Mouse (Mus musculus): ENCODE results near the gene Ift43. TPM values are rescaled to one million over a fixed set of nuclear protein-coding genes. Genes with fewer than 3 reads are reported as not detected.

The Ift43 gene
- total RNA-seq, 1 experiment = 16.9 TPM

DNA sequence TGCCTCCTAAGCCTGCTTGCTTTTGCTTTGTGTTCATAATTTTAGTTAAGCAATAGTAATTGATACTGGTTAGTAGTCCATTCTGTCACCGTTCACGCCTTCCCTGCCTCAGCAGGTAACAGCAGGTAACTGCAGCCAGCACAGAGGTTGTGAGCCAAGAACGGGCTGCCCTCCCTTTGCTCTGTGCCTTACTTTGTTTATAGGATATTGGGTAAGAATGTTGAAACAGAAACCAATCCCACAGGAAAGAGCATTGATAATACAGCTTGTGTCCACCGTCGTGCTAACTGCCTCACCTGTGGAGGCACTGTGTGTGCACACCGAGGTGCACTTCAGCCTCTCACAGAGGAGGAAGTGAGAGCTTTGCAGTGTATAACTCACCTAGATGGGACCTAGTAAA is 66.7 kb downstream of the Ift43 start:
- TF ChIP-seq CHD2 (IDR thresholded peaks at IDR 0.05; ENCODE audit: low read depth, low read length) = no peak
- no peak for TF ChIP-seq HCFC1 (IDR thresholded peaks at IDR 0.05; ENCODE audit: borderline replicate concordance, insufficient read depth, low read length)
- TF ChIP-seq ZC3H11A (IDR thresholded peaks at IDR 0.05; ENCODE audit: borderline replicate concordance, low read depth, low read length) = no peak
- TF ChIP-seq ZNF384 (IDR thresholded peaks at IDR 0.05; ENCODE audit: low read depth, low read length) = no peak
- TF ChIP-seq MAFK (IDR thresholded peaks at IDR 0.05; ENCODE audit: insufficient read depth, low read depth, low read length) = no peak
- no peak overlapping the region for H3K4me3 ChIP-seq (ENCODE audit: insufficient read depth in 1 of 2, low read depth in 1 of 2, low read length in 2 of 2, poor library complexity in 1 of 2, severe bottlenecking in 1 of 2)
- DNase-seq (ENCODE audit: low read depth, low spot score) = no peak
- in situ Hi-C loops (cut with MboI; ENCODE audit: low sequenced_read_pairs in 2 of 2, unreplicated experiment in 2 of 2) = loop anchor here in 1 of 2 experiments (25.0 kb wide), 1 partner anchor 463 kb away; no protein-coding TSS in a partner anchor
- H3K4me1 ChIP-seq (ENCODE audit: control insufficient read depth in 2 of 2, insufficient read depth in 2 of 2, low read length in 2 of 2, poor library complexity in 1 of 2) = peaks cover 0 to 4% of the 10 kb centered on the region in 2 experiments; a peak in 1 of 4 replicates
- H3K9ac ChIP-seq (ENCODE audit: insufficient read depth, low read depth, low read length, poor library complexity, severe bottlenecking) = no peak overlapping the region
- no peaks in the 10 kb centered on the region for H3K36me3 ChIP-seq (ENCODE audit: control insufficient read depth, insufficient read depth, low read length, poor library complexity, severe bottlenecking)
- no peak overlapping the region for H3K27ac ChIP-seq (ENCODE audit: insufficient read depth, low read depth, low read length, poor library complexity, severe bottlenecking)
- no peaks in the 10 kb centered on the region for H3K9me3 ChIP-seq (ENCODE audit: control insufficient read depth, insufficient read depth, low read depth, low read length)

- H3K9ac ChIP-seq (ENCODE audit: insufficient read depth, low read depth, low read length, poor library complexity, severe bottlenecking) = no peak overlapping the region
- no peak overlapping the region for H3K4me3 ChIP-seq (ENCODE audit: insufficient read depth in 1 of 2, low read depth in 1 of 2, low read length in 2 of 2, poor library complexity in 1 of 2, severe bottlenecking in 1 of 2)
- no peak for DNase-seq (ENCODE audit: low read depth, low spot score)
- H3K27ac ChIP-seq (ENCODE audit: insufficient read depth, low read depth, low read length, poor library complexity, severe bottlenecking) = no peak overlapping the region
- H3K4me1 ChIP-seq (ENCODE audit: control insufficient read depth in 2 of 2, insufficient read depth in 2 of 2, low read length in 2 of 2, poor library complexity in 1 of 2) = no peaks in the 10 kb centered on the region
- TF ChIP-seq CHD2 (IDR thresholded peaks at IDR 0.05; ENCODE audit: low read depth, low read length) = no peak
- no peak for TF ChIP-seq HCFC1 (IDR thresholded peaks at IDR 0.05; ENCODE audit: borderline replicate concordance, insufficient read depth, low read length)
- TF ChIP-seq ZC3H11A (IDR thresholded peaks at IDR 0.05; ENCODE audit: borderline replicate concordance, low read depth, low read length) = no peak
- TF ChIP-seq MAFK (IDR thresholded peaks at IDR 0.05; ENCODE audit: insufficient read depth, low read depth, low read length) = no peak
- no peak for TF ChIP-seq ZNF384 (IDR thresholded peaks at IDR 0.05; ENCODE audit: low read depth, low read length)
- H3K9me3 ChIP-seq (ENCODE audit: control insufficient read depth, insufficient read depth, low read depth, low read length) = no peaks in the 10 kb centered on the region
- in situ Hi-C loops (cut with MboI; ENCODE audit: low sequenced_read_pairs in 2 of 2, unreplicated experiment in 2 of 2) = no loop called here
- H3K36me3 ChIP-seq (ENCODE audit: control insufficient read depth, insufficient read depth, low read length, poor library complexity, severe bottlenecking) = no peaks in the 10 kb centered on the region
These were observed 69.6 kb downstream of the Ift43 start for GRCm38 (mm10) chr12:86151941-86152340.

DNA sequence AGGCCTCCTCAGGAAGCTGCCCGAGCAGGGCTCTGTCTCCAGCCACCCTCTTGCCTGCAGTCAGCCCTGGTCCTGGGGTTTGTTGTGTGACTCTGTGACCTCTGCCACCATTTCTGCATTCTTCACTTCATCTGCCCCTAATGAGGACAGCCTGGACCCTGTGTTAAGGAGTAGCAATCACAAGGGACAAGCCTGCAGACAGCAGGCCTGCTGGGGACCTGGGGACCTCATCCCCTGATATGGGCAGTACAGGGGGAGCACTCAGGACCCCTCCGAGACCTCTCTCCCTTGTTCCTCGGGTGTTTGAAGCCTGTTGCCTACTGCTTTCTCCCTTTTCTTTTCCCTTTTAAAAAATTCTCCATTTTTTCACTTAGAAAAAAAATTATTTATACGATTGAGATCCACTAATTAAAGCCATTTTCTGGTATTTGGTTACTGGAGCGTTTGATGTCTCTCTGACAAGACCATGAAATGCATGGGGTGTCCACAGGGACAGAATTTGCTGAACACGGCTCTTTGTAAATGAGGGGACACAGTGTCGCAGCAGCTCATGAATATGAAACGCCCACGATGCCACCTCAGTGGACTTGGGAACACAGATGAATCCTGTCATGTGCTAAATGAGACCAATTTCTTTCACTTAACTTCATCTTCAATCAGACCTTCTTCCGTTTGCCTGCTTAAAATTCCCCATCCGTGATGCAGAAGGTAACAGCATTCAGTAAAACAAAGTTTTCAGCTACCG is 71.0 kb downstream of the Ift43 start:
- DNase-seq (ENCODE audit: low read depth, low spot score) = no peak
- Histone ChIP-seq H3K9me3 (ENCODE audit: control insufficient read depth, insufficient read depth, low read depth, low read length) (no peaks in the 10 kb centered on the region), H3K27ac (ENCODE audit: insufficient read depth, low read depth, low read length, poor library complexity, severe bottlenecking) (no peak overlapping the region), H3K36me3 (ENCODE audit: control insufficient read depth, insufficient read depth, low read length, poor library complexity, severe bottlenecking) (no peaks in the 10 kb centered on the region), H3K4me1 (ENCODE audit: control insufficient read depth in 2 of 2, insufficient read depth in 2 of 2, low read length in 2 of 2, poor library complexity in 1 of 2) (peaks cover 2 to 7% of the 10 kb centered on the region in 2 experiments; a peak in 1 of 4 replicates), H3K9ac (ENCODE audit: insufficient read depth, low read depth, low read length, poor library complexity, severe bottlenecking) (no peak overlapping the region), H3K4me3 (ENCODE audit: insufficient read depth in 1 of 2, low read depth in 1 of 2, low read length in 2 of 2, poor library complexity in 1 of 2, severe bottlenecking in 1 of 2) (no peak overlapping the region)
- in situ Hi-C loops (cut with MboI; ENCODE audit: low sequenced_read_pairs in 2 of 2, unreplicated experiment in 2 of 2) = no loop called here
- TF ChIP-seq ZC3H11A (IDR thresholded peaks at IDR 0.05; ENCODE audit: borderline replicate concordance, low read depth, low read length) = no peak
- no peak for TF ChIP-seq CHD2 (IDR thresholded peaks at IDR 0.05; ENCODE audit: low read depth, low read length)
- no peak for TF ChIP-seq HCFC1 (IDR thresholded peaks at IDR 0.05; ENCODE audit: borderline replicate concordance, insufficient read depth, low read length)
- no peak for TF ChIP-seq MAFK (IDR thresholded peaks at IDR 0.05; ENCODE audit: insufficient read depth, low read depth, low read length)
- TF ChIP-seq ZNF384 (IDR thresholded peaks at IDR 0.05; ENCODE audit: low read depth, low read length) = no peak

- Histone ChIP-seq H3K4me1 (ENCODE audit: control insufficient read depth in 2 of 2, insufficient read depth in 2 of 2, low read length in 2 of 2, poor library complexity in 1 of 2) (peaks cover 2 to 7% of the 10 kb centered on the region in 2 experiments; a peak in 1 of 4 replicates), H3K4me3 (ENCODE audit: insufficient read depth in 1 of 2, low read depth in 1 of 2, low read length in 2 of 2, poor library complexity in 1 of 2, severe bottlenecking in 1 of 2) (no peak overlapping the region), H3K27ac (ENCODE audit: insufficient read depth, low read depth, low read length, poor library complexity, severe bottlenecking) (no peak overlapping the region), H3K9ac (ENCODE audit: insufficient read depth, low read depth, low read length, poor library complexity, severe bottlenecking) (no peak overlapping the region), H3K9me3 (ENCODE audit: control insufficient read depth, insufficient read depth, low read depth, low read length) (no peaks in the 10 kb centered on the region), H3K36me3 (ENCODE audit: control insufficient read depth, insufficient read depth, low read length, poor library complexity, severe bottlenecking) (no peaks in the 10 kb centered on the region)
- no peak for DNase-seq (ENCODE audit: low read depth, low spot score)
- TF ChIP-seq HCFC1 (IDR thresholded peaks at IDR 0.05; ENCODE audit: borderline replicate concordance, insufficient read depth, low read length) = no peak
- in situ Hi-C loops (cut with MboI; ENCODE audit: low sequenced_read_pairs in 2 of 2, unreplicated experiment in 2 of 2) = no loop called here
These were observed 72.8 kb downstream of the Ift43 start for GRCm38 (mm10) chr12:86155176-86155575.
